ENCODE assay signal across 8 mouse cellular contexts in the genomic region with DNA sequence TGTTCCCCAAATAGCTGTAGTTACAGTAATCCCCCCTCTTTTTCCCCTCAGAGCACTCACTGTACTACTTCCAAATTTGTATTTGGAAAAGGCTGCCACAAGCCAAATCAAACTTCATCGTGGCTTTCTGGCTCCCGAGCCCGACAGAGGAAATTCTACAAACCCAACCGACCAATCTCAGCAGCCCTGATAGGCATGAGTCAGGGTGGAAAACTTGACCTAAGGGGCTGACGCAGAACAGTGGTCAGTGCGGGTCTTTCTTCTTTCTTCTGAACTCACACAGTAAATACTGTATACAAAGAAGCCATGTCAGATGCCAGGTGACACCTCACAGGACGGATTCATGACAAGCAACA.
DNase-seq lines count a peak whose midpoint lies in the region; ATAC-seq and TF ChIP-seq lines count a peak whose summit lies in the region.

No protein-coding gene starts in this region.

- TF ChIP-seq CTCF in gastrocnemius, adult 2 months (IDR thresholded peaks at IDR 0.05): no peak

- H3K27ac ChIP-seq in gastrocnemius, adult 2 months: peak overlapping the region; percentile 74
- H3K27ac ChIP-seq in embryonic facial prominence, embryonic 12.5 days: peak overlapping the region; percentile 71
- H3K27ac ChIP-seq in hindbrain, embryonic 11.5 days (ENCODE audit: low read depth, low read length): peak overlapping the region; percentile 18; the same call in 1 of the 2 replicates
- H3K27ac ChIP-seq in midbrain, embryonic 13.5 days: peak overlapping the region; percentile 25; the same call in 1 of the 2 replicates

- no peak for ATAC-seq in embryonic facial prominence, embryonic 12.5 days (ENCODE audit: insufficient number of reproducible peaks, insufficient read depth, low FRiP score, low TSS enrichment)
- no peak for ATAC-seq in hindbrain, embryonic 11.5 days (ENCODE audit: low FRiP score)
- ATAC-seq in midbrain, embryonic 13.5 days: no peak

- H3K4me3 ChIP-seq in gastrocnemius, adult 2 months: peak overlapping the region; percentile 50
- no peak overlapping the region for H3K4me3 ChIP-seq in embryonic facial prominence, embryonic 12.5 days
- H3K4me3 ChIP-seq in hindbrain, embryonic 11.5 days (ENCODE audit: low read depth, low read length): no peak overlapping the region
- no peak overlapping the region for H3K4me3 ChIP-seq in midbrain, embryonic 13.5 days (replicated peaks)

- H3K4me1 ChIP-seq in embryonic facial prominence, embryonic 12.5 days: peaks cover 47% of the 10 kb centered on the region
- H3K4me1 ChIP-seq in hindbrain, embryonic 11.5 days (replicated peaks; ENCODE audit: control insufficient read depth, insufficient read depth, low read length): no peaks in the 10 kb centered on the region
- H3K4me1 ChIP-seq in midbrain, embryonic 13.5 days (replicated peaks): peaks cover 14% of the 10 kb centered on the region

- intact Hi-C loops in gastrocnemius, adult 2 months (cut with DNase I): no loop called here

- H3K4me2 ChIP-seq in embryonic facial prominence, embryonic 12.5 days (replicated peaks): 0 out of 2 replicates have a peak overlapping the region, but pooled peaks have one; percentile 6
- no peak overlapping the region for H3K4me2 ChIP-seq in hindbrain, embryonic 11.5 days (replicated peaks; ENCODE audit: low read depth, low read length)
- no peak overlapping the region for H3K4me2 ChIP-seq in midbrain, embryonic 13.5 days (replicated peaks)

- H3K9ac ChIP-seq in embryonic facial prominence, embryonic 12.5 days: no peak overlapping the region
- H3K9ac ChIP-seq in hindbrain, embryonic 11.5 days (ENCODE audit: low read depth, low read length): no peak overlapping the region
- no peak overlapping the region for H3K9ac ChIP-seq in midbrain, embryonic 13.5 days (replicated peaks)

- H3K36me3 ChIP-seq in embryonic facial prominence, embryonic 12.5 days: no peaks in the 10 kb centered on the region
- no peaks in the 10 kb centered on the region for H3K36me3 ChIP-seq in hindbrain, embryonic 11.5 days (ENCODE audit: control insufficient read depth, insufficient read depth, low read length)
- no peaks in the 10 kb centered on the region for H3K36me3 ChIP-seq in midbrain, embryonic 13.5 days

- no peak for DNase-seq in gastrocnemius, adult 2 months
- no peak for DNase-seq in gastrocnemius, postnatal 25 days
- no peak for DNase-seq in hindbrain, embryonic 11.5 days (ENCODE audit: low spot score)
- no peak for DNase-seq in layer of hippocampus, adult 18-20 months (ENCODE audit: low spot score in 2 of 2)
- DNase-seq in layer of hippocampus, adult 8-10 months (ENCODE audit: low spot score in 2 of 2): no peak
- DNase-seq in cerebellum, postnatal 14 days: no peak

- no peaks in the 10 kb centered on the region for H3K27me3 ChIP-seq in embryonic facial prominence, embryonic 12.5 days
- H3K27me3 ChIP-seq in hindbrain, embryonic 11.5 days (ENCODE audit: control insufficient read depth, insufficient read depth, low read length): no peaks in the 10 kb centered on the region
- H3K27me3 ChIP-seq in midbrain, embryonic 13.5 days: no peaks in the 10 kb centered on the region

- 42% methylated on average over 7 of the region's 7 CpGs for WGBS in embryonic facial prominence, embryonic 12.5 days
- 75% methylated on average over 7 of the region's 7 CpGs for WGBS in hindbrain, embryonic 11.5 days
- WGBS in midbrain, embryonic 13.5 days: 91% methylated on average over 7 of the region's 7 CpGs

- H3K9me3 ChIP-seq in embryonic facial prominence, embryonic 12.5 days: no peaks in the 10 kb centered on the region
- H3K9me3 ChIP-seq in hindbrain, embryonic 11.5 days (ENCODE audit: control insufficient read depth, low read length): no peaks in the 10 kb centered on the region
- H3K9me3 ChIP-seq in midbrain, embryonic 13.5 days: no peaks in the 10 kb centered on the region

Comparison
In these comparisons a context has a peak if more than half of its experiments do, and no peak if none do; other contexts are left out.
1. H3K27ac ChIP-seq: peak in every context shown above with its lines; median percentile 74 in gastrocnemius, adult 2 months; 71 in embryonic facial prominence, embryonic 12.5 days; 25 in midbrain, embryonic 13.5 days; 18 in hindbrain, embryonic 11.5 days.